Comparison of ENCODE assay signal across 15 mouse cellular contexts in genomic region chr15:67410012-67410411, GRCm38 (mm10).
DNase-seq lines count a peak whose midpoint lies in the region; ATAC-seq lines count a peak whose summit lies in the region.
"Had no signal": no experiment of that assay in that cellular context is flagged by ENCODE, and none has a peak within 500 bp of the region (broad histone marks: within the 10 kb centered on the region; RNA-seq: fewer than 3 reads in every experiment).

No protein-coding gene starts in this region.

- no peaks in the 10 kb centered on the region for H3K9me3 ChIP-seq in midbrain, embryonic 15.5 days
- H3K9me3 ChIP-seq in neural tube, embryonic 15.5 days (replicated peaks) = no peaks in the 10 kb centered on the region
- H3K9me3 ChIP-seq: lung, embryonic 15.5 days had no signal

- H3K4me2 ChIP-seq in midbrain, embryonic 15.5 days = no peak overlapping the region
- H3K4me2 ChIP-seq in neural tube, embryonic 15.5 days = no peak overlapping the region
- H3K4me2 ChIP-seq: lung, embryonic 15.5 days had no signal

- no peaks in the 10 kb centered on the region for H3K4me1 ChIP-seq in midbrain, embryonic 15.5 days
- no peaks in the 10 kb centered on the region for H3K4me1 ChIP-seq in neural tube, embryonic 15.5 days
- H3K4me1 ChIP-seq: lung, embryonic 15.5 days had no signal

- no peak overlapping the region for H3K4me3 ChIP-seq in midbrain, embryonic 15.5 days
- no peak overlapping the region for H3K4me3 ChIP-seq in neural tube, embryonic 15.5 days (replicated peaks)
- H3K4me3 ChIP-seq: heart, adult 2 months; lung, embryonic 15.5 days had no signal

- no peak overlapping the region for H3K27ac ChIP-seq in midbrain, embryonic 15.5 days
- no peak overlapping the region for H3K27ac ChIP-seq in neural tube, embryonic 15.5 days (replicated peaks)
- H3K27ac ChIP-seq: heart, adult 2 months; lung, embryonic 15.5 days had no signal

- H3K36me3 ChIP-seq in midbrain, embryonic 15.5 days (replicated peaks) = no peaks in the 10 kb centered on the region
- no peaks in the 10 kb centered on the region for H3K36me3 ChIP-seq in neural tube, embryonic 15.5 days
- H3K36me3 ChIP-seq: lung, embryonic 15.5 days had no signal

- no peaks in the 10 kb centered on the region for H3K27me3 ChIP-seq in midbrain, embryonic 15.5 days (replicated peaks)
- no peaks in the 10 kb centered on the region for H3K27me3 ChIP-seq in neural tube, embryonic 15.5 days (replicated peaks)
- H3K27me3 ChIP-seq: lung, embryonic 15.5 days had no signal

- peak; percentile 9 for DNase-seq in lung, postnatal 36 days
- DNase-seq in lung, postnatal 4 days = no peak
- peak; percentile 54 for DNase-seq in thymus, postnatal 14 days
- DNase-seq: cerebellum, postnatal 25 days; forebrain, postnatal 0 days; heart, adult 2 months; kidney, adult 11 months; midbrain, embryonic 14.5 days; right cerebral cortex, postnatal 4 days had no signal

- 88% methylated on average over 1 of the region's 1 CpGs for WGBS in midbrain, embryonic 15.5 days
- 88% methylated on average over 1 of the region's 1 CpGs for WGBS in neural tube, embryonic 15.5 days

- ATAC-seq in common myeloid progenitor, adult 5-6 weeks (replicated peaks; ENCODE audit: low read depth, poor library complexity, severe bottlenecking) = peak; percentile 87
- ATAC-seq in megakaryocyte progenitor cell, adult 5-6 weeks (replicated peaks; ENCODE audit: poor library complexity) = peak; percentile 88
- no peak for ATAC-seq in midbrain, embryonic 15.5 days (replicated peaks)
- no peak for ATAC-seq in erythroid progenitor cell, adult 5-6 weeks (replicated peaks; ENCODE audit: low FRiP score, poor library complexity, severe bottlenecking)
- ATAC-seq in neural tube, embryonic 15.5 days (ENCODE audit: low FRiP score) = no peak
- ATAC-seq: forebrain, postnatal 0 days had no signal

- H3K9ac ChIP-seq in midbrain, embryonic 15.5 days = no peak overlapping the region
- no peak overlapping the region for H3K9ac ChIP-seq in neural tube, embryonic 15.5 days (replicated peaks)
- H3K9ac ChIP-seq: forebrain, postnatal 0 days; lung, embryonic 15.5 days had no signal

Comparison
In these comparisons a context has a peak if more than half of its experiments do, and no peak if none do; other contexts are left out.
1. DNase-seq: peak in lung, postnatal 36 days (single experiment) and thymus, postnatal 14 days (single experiment); none in lung, postnatal 4 days (0 of 2).
2. ATAC-seq: peak in common myeloid progenitor, adult 5-6 weeks (single experiment) and megakaryocyte progenitor cell, adult 5-6 weeks (single experiment); none in midbrain, embryonic 15.5 days (single experiment), erythroid progenitor cell, adult 5-6 weeks (single experiment) and neural tube, embryonic 15.5 days (single experiment).